Mouse (Mus musculus) heart, postnatal 0 days (tissue): ENCODE measurements at regions not wholly inside any gene's neighbourhood (a gene's known extent, or its start where the extent isn't known, plus 50 kb on each side); places are given as distances from the start of the nearest gene placed in this dataset.
A peak's percentile ranks its signal among the peaks of the same experiment; 100 is the strongest.

ENCODE experiments used
- ATAC-seq: fragments of 200-750 bp; cut with Nextera tagmentation; 2 replicates; pipeline ENCODE4 v1.8.0; 2017; ENCODE audit warnings: low read depth, moderate number of reproducible peaks, moderate library complexity; ENCODE audit not compliant: insufficient read depth
- DNase-seq: peaks from one replicate; pipeline ENCODE4 v3.0.0-alpha.2; 2016; ENCODE audit warnings: low spot score
- H3K27ac ChIP-seq: fragments of 300-500 bp; sonication (generic); 2 replicates; pipeline ENCODE4 v1.5.1; 2014; ENCODE audit warnings: low read depth, mild to moderate bottlenecking
- H3K27me3 ChIP-seq: fragments of 300-500 bp; sonication (generic); 2 replicates; pipeline ENCODE4 v1.6.1; 2014; ENCODE audit warnings: low read length, mixed read lengths; ENCODE audit not compliant: control insufficient read depth, insufficient read depth
- H3K36me3 ChIP-seq: fragments of 300-500 bp; sonication (generic); replicated peaks from 2 replicates; pipeline ENCODE4 v1.6.1; 2014; ENCODE audit warnings: low read length, mixed read lengths; ENCODE audit not compliant: control insufficient read depth, insufficient read depth
- H3K4me1 ChIP-seq: fragments of 300-500 bp; sonication (generic); 2 replicates; pipeline ENCODE4 v1.6.1; 2014; ENCODE audit warnings: antibody characterized with exemption; ENCODE audit not compliant: control insufficient read depth, insufficient read depth
- H3K4me2 ChIP-seq: fragments of 300-500 bp; sonication (generic); 2 replicates; pipeline ENCODE4 v1.6.1; 2014; ENCODE audit warnings: low read depth, mild to moderate bottlenecking, low read length, moderate library complexity
- H3K4me3 ChIP-seq: fragments of 300-500 bp; sonication (generic); 2 replicates; pipeline ENCODE4 v1.5.1; 2014; ENCODE audit warnings: low read depth, low read length
- H3K9ac ChIP-seq: fragments of 300-500 bp; sonication (generic); replicated peaks from 2 replicates; pipeline ENCODE4 v1.6.1; 2014; ENCODE audit warnings: low read depth, low read length, mixed read lengths
- H3K9me3 ChIP-seq: fragments of 300-500 bp; sonication (generic); replicated peaks from 2 replicates; pipeline ENCODE4 v1.6.1; 2016; ENCODE audit warnings: low read length; ENCODE audit not compliant: control insufficient read depth
- CTCF ChIP-seq: IDR thresholded peaks from 2 replicates; pipeline ENCODE4 v1.5.1; 2016; ENCODE audit warnings: antibody characterized with exemption, control low read depth, low read depth
- EP300 ChIP-seq: IDR thresholded peaks from 2 replicates; pipeline ENCODE4 v1.6.1; 2016; ENCODE audit warnings: antibody characterized with exemption, low read depth
- WGBS: fragments of 180-500 bp; shearing (Covaris S2); extraction: QIAGEN DNeasy Blood & Tissue Kit; methylation state at CpG from one replicate; pipeline ENCODE4 v1.1.7; 2014; 5-methylcytosine and 5-hydroxymethylcytosine counted together

DNA sequence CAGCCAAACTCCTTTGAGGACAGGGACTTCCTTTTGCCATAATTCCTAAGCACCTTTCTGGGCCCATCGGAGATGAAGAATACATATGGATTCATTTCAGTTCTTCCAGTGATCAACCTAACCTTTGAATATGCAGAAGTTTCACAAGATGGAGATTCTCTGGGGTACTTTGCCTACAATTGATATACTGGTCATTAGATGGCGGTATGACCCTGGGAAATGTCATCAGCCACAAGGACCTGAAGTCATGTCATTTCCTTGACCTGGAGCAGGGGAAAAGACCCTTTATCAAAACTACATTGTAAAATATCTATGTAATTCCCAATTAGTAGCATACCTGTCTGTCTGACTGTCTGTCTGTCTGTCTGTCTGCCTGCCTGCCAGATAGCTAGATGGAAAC, 164.0 kb upstream of the Slc24a3 start:
- 66% methylated on average over 2 of the region's 2 CpGs for WGBS
- DNase-seq (no peak), ATAC-seq (no peak)

DNA sequence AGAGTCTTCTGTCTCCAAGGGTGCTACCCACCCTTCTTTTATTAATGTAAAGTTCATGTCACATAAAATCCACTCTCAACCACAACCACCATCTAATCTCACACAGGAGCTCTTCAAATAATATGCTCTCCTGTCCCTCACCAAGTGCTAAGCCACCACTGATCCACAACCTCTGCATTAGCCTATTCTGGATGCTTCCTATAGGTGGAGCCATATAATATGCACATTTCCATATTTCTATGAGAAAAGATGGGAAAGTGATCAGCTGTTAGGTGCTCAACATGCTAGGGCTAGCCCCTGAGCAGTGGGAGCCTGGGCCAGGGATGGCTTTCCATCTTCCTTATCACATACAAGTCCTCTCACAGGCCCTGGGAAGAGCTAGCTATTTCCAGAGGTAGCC, 156.9 kb upstream of the Slc24a3 start:
- H3K4me1 ChIP-seq, result no peaks in the 10 kb centered on the region
- H3K27me3 ChIP-seq, result no peaks in the 10 kb centered on the region
- no peak overlapping the region for H3K4me3 ChIP-seq
- ATAC-seq (no peak), DNase-seq (no peak)
- no peak for TF ChIP-seq EP300
- no peak; the same call in 1 of the 2 replicates for TF ChIP-seq CTCF
- no peaks in the 10 kb centered on the region for H3K36me3 ChIP-seq
- H3K9me3 ChIP-seq, result no peaks in the 10 kb centered on the region
- H3K4me2 ChIP-seq, result no peak overlapping the region
- H3K27ac ChIP-seq, result no peak overlapping the region
- no peak overlapping the region for H3K9ac ChIP-seq

More for the DNA sequence above, 164.0 kb upstream of the Slc24a3 start:
- no peaks in the 10 kb centered on the region for H3K4me1 ChIP-seq
- H3K9ac ChIP-seq, result no peak overlapping the region
- no peaks in the 10 kb centered on the region for H3K9me3 ChIP-seq
- no peak overlapping the region for H3K27ac ChIP-seq
- no peaks in the 10 kb centered on the region for H3K27me3 ChIP-seq
- no peak overlapping the region for H3K4me2 ChIP-seq
- no peaks in the 10 kb centered on the region for H3K36me3 ChIP-seq
- H3K4me3 ChIP-seq, result no peak overlapping the region
- TF ChIP-seq CTCF, result peak; percentile 40
- TF ChIP-seq EP300, result no peak

DNA sequence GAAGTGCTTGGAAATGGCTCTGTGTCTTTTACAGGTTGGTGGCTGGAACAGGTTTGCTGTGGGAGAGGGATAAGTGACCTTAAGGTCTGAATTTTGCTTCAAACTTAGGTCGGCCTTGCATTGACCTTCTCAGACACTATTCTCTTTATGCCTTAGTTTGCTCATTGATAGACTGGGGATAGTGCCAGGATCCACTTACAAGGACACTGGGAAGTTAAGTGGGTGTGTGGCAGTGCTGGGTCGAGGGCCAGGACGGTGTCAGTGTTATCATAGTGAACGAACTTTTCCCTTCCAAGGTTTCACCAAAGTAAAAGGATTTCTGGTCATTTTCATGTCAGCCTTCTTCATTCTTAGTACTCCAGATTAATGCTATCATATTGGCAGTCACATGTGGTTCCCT, 156.3 kb upstream of the Slc24a3 start:
- TF ChIP-seq CTCF, result no peak
- no peak for TF ChIP-seq EP300
- Histone ChIP-seq H3K4me3 (no peak overlapping the region), H3K27me3 (no peaks in the 10 kb centered on the region), H3K27ac (no peak overlapping the region), H3K9me3 (no peaks in the 10 kb centered on the region), H3K9ac (no peak overlapping the region), H3K4me2 (no peak overlapping the region), H3K36me3 (no peaks in the 10 kb centered on the region), H3K4me1 (no peaks in the 10 kb centered on the region)
- DNase-seq (no peak), ATAC-seq (peak; percentile 63; the same call in 1 of the 2 replicates)
- WGBS, result 33% methylated on average over 4 of the region's 4 CpGs

DNA sequence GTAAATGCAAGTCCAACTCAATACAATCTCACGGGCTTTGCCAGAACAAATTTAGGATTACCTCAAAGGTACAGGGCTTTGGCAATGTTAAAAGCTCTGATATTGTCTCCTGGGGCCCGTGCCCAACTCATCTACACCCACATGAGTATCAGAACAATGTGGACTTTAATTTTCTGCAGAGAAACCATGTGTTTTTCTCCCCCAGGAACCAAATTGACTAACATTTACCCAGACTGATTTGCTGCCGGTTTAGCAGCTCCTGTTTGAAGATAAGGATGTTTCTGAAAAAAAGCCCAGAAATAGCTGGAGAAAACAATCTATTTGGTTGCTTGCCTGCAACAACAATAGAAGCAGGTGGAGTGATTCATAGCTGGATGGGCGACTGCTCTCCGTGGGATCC, 151.6 kb upstream of the Slc24a3 start:
- Histone ChIP-seq H3K36me3 (no peaks in the 10 kb centered on the region), H3K9me3 (no peaks in the 10 kb centered on the region), H3K4me2 (no peak overlapping the region), H3K4me1 (peaks cover 9% of the 10 kb centered on the region), H3K4me3 (no peak overlapping the region), H3K9ac (no peak overlapping the region), H3K27ac (no peak overlapping the region), H3K27me3 (no peaks in the 10 kb centered on the region)
- TF ChIP-seq CTCF (no peak), EP300 (no peak)
- ATAC-seq, result no peak
- DNase-seq, result no peak
- WGBS, result 65% methylated on average over 5 of the region's 5 CpGs

DNA sequence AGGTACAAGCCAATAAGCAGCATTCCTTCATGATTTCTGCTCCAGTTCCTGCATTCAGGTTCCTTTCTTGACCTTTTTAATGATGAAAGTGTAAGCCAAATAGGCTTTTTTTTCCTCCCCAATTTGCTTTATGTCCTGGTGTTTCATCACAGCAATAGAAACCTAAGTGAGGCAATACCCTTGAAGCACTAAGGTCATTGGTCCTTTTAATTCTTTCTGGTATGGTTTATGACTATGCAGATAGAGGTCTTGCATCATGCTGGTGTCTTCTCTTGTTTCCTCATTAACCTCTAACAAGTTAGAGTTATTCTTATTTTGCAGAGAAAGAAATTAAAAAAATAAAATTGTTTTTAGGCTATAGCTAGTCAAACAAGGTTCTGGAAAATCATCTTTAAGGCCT, 150.6 kb upstream of the Slc24a3 start:
- TF ChIP-seq EP300 (no peak), CTCF (no peak)
- Histone ChIP-seq H3K27me3 (no peaks in the 10 kb centered on the region), H3K9ac (no peak overlapping the region), H3K4me3 (no peak overlapping the region), H3K4me2 (no peak overlapping the region), H3K4me1 (peaks cover 9% of the 10 kb centered on the region), H3K36me3 (no peaks in the 10 kb centered on the region), H3K9me3 (no peaks in the 10 kb centered on the region), H3K27ac (no peak overlapping the region)
- no peak for ATAC-seq
- DNase-seq, result no peak

DNA sequence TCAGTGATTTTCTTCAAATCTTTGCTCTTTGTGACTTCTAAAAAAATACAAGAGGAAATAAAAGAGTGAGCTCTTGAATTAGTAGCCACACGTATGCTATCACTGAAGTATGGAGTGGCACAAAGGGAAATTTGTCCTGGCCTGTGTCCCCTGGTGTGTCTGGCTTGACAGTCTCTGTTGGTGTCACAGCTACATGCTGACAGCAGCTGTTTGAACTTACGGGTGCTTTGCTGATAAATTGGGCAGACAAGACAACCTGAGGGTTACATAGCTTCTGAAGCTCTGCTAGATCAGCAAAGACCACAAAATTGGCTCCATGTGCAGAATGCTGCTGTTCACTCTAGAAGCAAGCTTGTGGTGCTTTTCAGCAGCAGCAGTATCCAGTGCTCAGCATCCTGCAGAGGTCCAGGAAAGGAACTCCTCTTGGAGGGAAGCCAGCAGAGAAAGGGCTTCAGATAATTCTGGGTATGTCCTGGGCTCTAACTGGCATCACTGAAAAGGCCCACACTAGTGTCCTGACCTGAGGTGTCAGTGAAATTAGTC, 149.9 kb upstream of the Slc24a3 start:
- DNase-seq (peak; percentile 55), ATAC-seq (peak; percentile 91)
- peaks cover 9% of the 10 kb centered on the region for H3K4me1 ChIP-seq
- 24% methylated on average over 2 of the region's 2 CpGs for WGBS
- no peak overlapping the region for H3K4me2 ChIP-seq
- H3K27me3 ChIP-seq, result no peaks in the 10 kb centered on the region
- TF ChIP-seq CTCF (no peak), EP300 (peak; percentile 81)
- no peak overlapping the region for H3K4me3 ChIP-seq
- no peak overlapping the region for H3K9ac ChIP-seq
- 0 out of 2 replicates have a peak overlapping the region, but pooled peaks have one; percentile 4 for H3K27ac ChIP-seq
- H3K9me3 ChIP-seq, result no peaks in the 10 kb centered on the region
- H3K36me3 ChIP-seq, result no peaks in the 10 kb centered on the region
